Mouse (Mus musculus) ES-Bruce4 (cell line): ENCODE data around the gene Fads2.

Experiments used
- CTCF ChIP-seq: IDR thresholded peaks from one replicate; pipeline ENCODE4 v1.8.1; 2011; ENCODE audit warnings: low read depth, low read length
- POLR2A ChIP-seq: IDR thresholded peaks from one replicate; pipeline ENCODE4 v1.8.1; 2011; ENCODE audit warnings: low read length; ENCODE audit not compliant: insufficient read depth

DNA sequence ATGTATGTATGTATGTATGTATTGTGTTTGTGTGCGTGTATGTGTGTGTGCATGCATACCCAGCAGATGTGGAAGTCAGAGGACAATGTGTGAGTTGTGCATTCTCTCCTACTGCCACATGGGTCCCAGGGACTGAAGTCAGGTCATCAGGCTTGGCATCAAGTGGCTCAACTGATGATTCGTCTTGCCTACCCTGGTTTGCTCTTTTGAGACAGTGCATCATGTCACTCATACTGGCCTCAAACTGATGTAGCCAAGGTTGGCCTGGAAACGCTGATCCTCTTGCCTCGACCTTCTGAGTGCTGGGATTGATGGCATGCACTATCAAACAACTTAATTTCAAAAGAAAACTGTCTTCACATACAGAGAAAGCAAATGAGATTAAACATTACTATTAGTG lies 7.7 kb downstream of the Fads2 start:
- TF ChIP-seq POLR2A (no peak), CTCF (no peak)
